ENCODE assay signal across 8 mouse cellular contexts in genomic region chr12:78332107-78332506, GRCm38 (mm10).
A peak's percentile ranks its signal among the peaks of the same experiment; 100 is the strongest.
DNase-seq lines count a peak whose midpoint lies in the region; ATAC-seq lines count a peak whose summit lies in the region.

No protein-coding gene starts in this region.

- no peaks in the 10 kb centered on the region for H3K27me3 ChIP-seq in embryonic facial prominence, embryonic 12.5 days
- H3K27me3 ChIP-seq in hindbrain, embryonic 11.5 days (ENCODE audit: control insufficient read depth, insufficient read depth, low read length) = no peaks in the 10 kb centered on the region

- no peak overlapping the region for H3K9ac ChIP-seq in embryonic facial prominence, embryonic 12.5 days
- no peak overlapping the region for H3K9ac ChIP-seq in hindbrain, embryonic 11.5 days (ENCODE audit: low read depth, low read length)

- no peak overlapping the region for H3K4me2 ChIP-seq in embryonic facial prominence, embryonic 12.5 days (replicated peaks)
- H3K4me2 ChIP-seq in hindbrain, embryonic 11.5 days (replicated peaks; ENCODE audit: low read depth, low read length) = no peak overlapping the region

- no peaks in the 10 kb centered on the region for H3K4me1 ChIP-seq in embryonic facial prominence, embryonic 12.5 days
- no peaks in the 10 kb centered on the region for H3K4me1 ChIP-seq in hindbrain, embryonic 11.5 days (replicated peaks; ENCODE audit: control insufficient read depth, insufficient read depth, low read length)

- 68% methylated on average over 3 of the region's 3 CpGs for WGBS in embryonic facial prominence, embryonic 12.5 days
- 73% methylated on average over 3 of the region's 3 CpGs for WGBS in hindbrain, embryonic 11.5 days

- DNase-seq in urinary bladder, adult 18-20 months (ENCODE audit: low spot score in 2 of 2) = peak; percentile 11 to 16
- no peak for DNase-seq in urinary bladder, postnatal 10 days (ENCODE audit: low spot score)
- DNase-seq in brain, adult 2 months (ENCODE audit: low read depth, low spot score) = peak; percentile 93
- peak; percentile 62 for DNase-seq in hindbrain, embryonic 11.5 days (ENCODE audit: low spot score)
- DNase-seq in layer of hippocampus, postnatal 36 days = peak; percentile 61 to 68
- DNase-seq in mesoderm, embryonic 11.5 days (ENCODE audit: low read depth, low spot score) = peak; percentile 47
- DNase-seq in thymus, postnatal 25 days = peak; percentile 36

- H3K27ac ChIP-seq in embryonic facial prominence, embryonic 12.5 days = no peak overlapping the region
- H3K27ac ChIP-seq in hindbrain, embryonic 11.5 days (ENCODE audit: low read depth, low read length) = no peak overlapping the region

- no peak overlapping the region for H3K4me3 ChIP-seq in embryonic facial prominence, embryonic 12.5 days
- H3K4me3 ChIP-seq in hindbrain, embryonic 11.5 days (ENCODE audit: low read depth, low read length) = no peak overlapping the region

- H3K36me3 ChIP-seq in embryonic facial prominence, embryonic 12.5 days = no peaks in the 10 kb centered on the region
- no peaks in the 10 kb centered on the region for H3K36me3 ChIP-seq in hindbrain, embryonic 11.5 days (ENCODE audit: control insufficient read depth, insufficient read depth, low read length)

- H3K9me3 ChIP-seq in embryonic facial prominence, embryonic 12.5 days = no peaks in the 10 kb centered on the region
- H3K9me3 ChIP-seq in hindbrain, embryonic 11.5 days (ENCODE audit: control insufficient read depth, low read length) = no peaks in the 10 kb centered on the region

- 0 out of 2 replicates have a peak, but pooled peaks have one; percentile 56 for ATAC-seq in embryonic facial prominence, embryonic 12.5 days (ENCODE audit: insufficient number of reproducible peaks, insufficient read depth, low FRiP score, low TSS enrichment)
- no peak; the same call in 1 of the 2 replicates for ATAC-seq in hindbrain, embryonic 11.5 days (ENCODE audit: low FRiP score)
